Mouse (Mus musculus): ENCODE results near the gene Dnm1l. TPM values are rescaled to one million over a fixed set of nuclear protein-coding genes. Genes with fewer than 3 reads are reported as not detected.

Gene Dnm1l
- total and polyA plus RNA-seq, 2 experiments from 2014 or later: 91.1 to 127 TPM

- Histone ChIP-seq H3K4me3 (ENCODE audit: low read depth, low read length) (no peak overlapping the region), H3K4me1 (ENCODE audit: insufficient read depth, low read length) (no peaks in the 10 kb centered on the region), H3K27me3 (ENCODE audit: insufficient read depth, low read length) (no peaks in the 10 kb centered on the region), H3K27ac (ENCODE audit: low read depth, low read length) (no peak overlapping the region), H3K9ac (replicated peaks; ENCODE audit: low read length, poor library complexity, severe bottlenecking) (no peak overlapping the region), H3K36me3 (ENCODE audit: insufficient read depth, low read length) (no peaks in the 10 kb centered on the region), H3K9me3 (ENCODE audit: low read length) (no peaks in the 10 kb centered on the region), H3K4me2 (ENCODE audit: low read depth, low read length, poor library complexity, severe bottlenecking) (no peak overlapping the region)
- no peak for DNase-seq (ENCODE audit: low spot score)
- TF ChIP-seq CTCF (IDR thresholded peaks at IDR 0.05): no peak
- ATAC-seq (ENCODE audit: low FRiP score): no peak
- WGBS: 94% methylated on average over 3 of the region's 3 CpGs
Measured at GRCm38 (mm10) chr16:16262436-16262835, 96.3 kb downstream of the Dnm1l start.

Other genes starting within 250 kb of the Dnm1l start
- gene Pkp2, start 145.6 kb downstream of the Dnm1l start, total RNA-seq (2014; rRNA removed): 1.9 and 2.9 TPM in 2 replicates
- gene Pkp2, start 145.6 kb downstream of the Dnm1l start, polyA plus RNA-seq (2015; fragmentation: Nextera tagmentation; extraction: Ambion mirVana): 0.94 and 1.2 TPM in 2 replicates
- gene Yars2, start 56.0 kb downstream of the Dnm1l start, total RNA-seq (2014; rRNA removed): 30.5 and 34.7 TPM in 2 replicates
- gene Yars2, start 56.0 kb downstream of the Dnm1l start, polyA plus RNA-seq (2015; fragmentation: Nextera tagmentation; extraction: Ambion mirVana): 25.4 and 26.7 TPM in 2 replicates
- gene Fgd4, start 241.6 kb upstream of the Dnm1l start, total RNA-seq (2014; rRNA removed): 36.3 and 38.1 TPM in 2 replicates
- gene Fgd4, start 241.6 kb upstream of the Dnm1l start, polyA plus RNA-seq (2015; fragmentation: Nextera tagmentation; extraction: Ambion mirVana): 9.2 and 11.7 TPM in 2 replicates